Mouse (Mus musculus) forebrain, embryonic 14.5 days (tissue): Measurements from ENCODE around the gene Aagab. TPM values are rescaled to one million over a fixed set of nuclear protein-coding genes. Genes with fewer than 3 reads are reported as not detected.
A peak's percentile ranks its signal among the peaks of the same experiment; 100 is the strongest.

Experiments used
- ATAC-seq: fragments of 200-750 bp; cut with Nextera tagmentation; 2 replicates; pipeline ENCODE4 v1.8.0; 2017; ENCODE audit warnings: mild to moderate bottlenecking, moderate library complexity
- DNase-seq: peaks from one replicate; pipeline ENCODE4 v3.0.0-alpha.2; 2015; ENCODE audit warnings: low spot score
- H3K27ac ChIP-seq: fragments of 300-500 bp; sonication (generic); 2 replicates; pipeline ENCODE4 v1.5.1; 2014; ENCODE audit warnings: low read depth, mild to moderate bottlenecking, control low read depth, low read length, moderate library complexity
- H3K27me3 ChIP-seq: fragments of 300-500 bp; sonication (generic); replicated peaks from 2 replicates; pipeline ENCODE4 v1.6.1; 2014; ENCODE audit warnings: low read length, control low read depth, mixed read lengths; ENCODE audit not compliant: control insufficient read depth, insufficient read depth
- H3K36me3 ChIP-seq: fragments of 300-500 bp; sonication (generic); 2 replicates; pipeline ENCODE4 v1.6.1; 2014; ENCODE audit warnings: low read length, control low read depth; ENCODE audit not compliant: control insufficient read depth, insufficient read depth
- H3K4me1 ChIP-seq: fragments of 300-500 bp; sonication (generic); 2 replicates; pipeline ENCODE4 v1.6.1; 2014; ENCODE audit warnings: antibody characterized with exemption, low read length, control low read depth; ENCODE audit not compliant: control insufficient read depth, insufficient read depth
- H3K4me2 ChIP-seq: fragments of 300-500 bp; sonication (generic); 2 replicates; pipeline ENCODE4 v1.6.1; 2014; ENCODE audit warnings: mild to moderate bottlenecking, control low read depth, low read length
- H3K4me3 ChIP-seq: fragments of 300-500 bp; sonication (generic); 2 replicates; pipeline ENCODE4 v1.5.1; 2014; ENCODE audit warnings: low read depth, low read length, control low read depth
- H3K9ac ChIP-seq: fragments of 300-500 bp; sonication (generic); 2 replicates; pipeline ENCODE4 v1.6.1; 2014; ENCODE audit warnings: mild to moderate bottlenecking, low read length, control low read depth, moderate library complexity
- H3K9me3 ChIP-seq: fragments of 300-500 bp; sonication (generic); replicated peaks from 2 replicates; pipeline ENCODE4 v1.6.1; 2016; ENCODE audit warnings: low read length, control low read depth, mixed read lengths; ENCODE audit not compliant: control insufficient read depth
- WGBS: fragments of 180-500 bp; shearing (Covaris S2); extraction: QIAGEN DNeasy Blood & Tissue Kit; methylation state at CpG from one replicate; pipeline ENCODE4 v1.1.7; 2014; 5-methylcytosine and 5-hydroxymethylcytosine counted together
- polyA plus RNA-seq: library from polyadenylated mRNA; unstranded; fragments of >200 nt; fragmentation: Nextera tagmentation; extraction: Ambion mirVana; gene quantifications from 2 replicates; pipeline ENCODE4 v1.2.1, GENCODE M21; 2014

The Aagab gene
- polyA plus RNA-seq, 1 experiment from 2014 or later = 50.1 TPM

GRCm38 (mm10) chr9:63609776-63610175 is 7.3 kb downstream of the Aagab start:
- Histone ChIP-seq H3K4me2 (no peak overlapping the region), H3K27ac (no peak overlapping the region), H3K36me3 (no peaks in the 10 kb centered on the region), H3K4me3 (no peak overlapping the region), H3K4me1 (peaks cover 15% of the 10 kb centered on the region), H3K9ac (no peak overlapping the region), H3K9me3 (no peaks in the 10 kb centered on the region), H3K27me3 (no peaks in the 10 kb centered on the region)
- 93% methylated on average over 2 of the region's 2 CpGs for WGBS
- no peak for ATAC-seq
- no peak for DNase-seq

GRCm38 (mm10) chr9:63610231-63610630 is 7.8 kb downstream of the Aagab start:
- no peaks in the 10 kb centered on the region for H3K36me3 ChIP-seq
- DNase-seq (no peak), ATAC-seq (no peak)
- H3K27me3 ChIP-seq = no peaks in the 10 kb centered on the region
- H3K9me3 ChIP-seq = no peaks in the 10 kb centered on the region
- no peak overlapping the region for H3K27ac ChIP-seq
- peaks cover 15% of the 10 kb centered on the region for H3K4me1 ChIP-seq
- no peak overlapping the region for H3K9ac ChIP-seq
- no peak overlapping the region for H3K4me3 ChIP-seq
- 88% methylated on average over 6 of the region's 6 CpGs for WGBS
- H3K4me2 ChIP-seq = no peak overlapping the region

GRCm38 (mm10) chr9:63610841-63611366 is 8.4 kb downstream of the Aagab start:
- DNase-seq = peak; percentile 32
- H3K27me3 ChIP-seq = no peaks in the 10 kb centered on the region
- H3K4me3 ChIP-seq = no peak overlapping the region
- peaks cover 15% of the 10 kb centered on the region for H3K4me1 ChIP-seq
- H3K9me3 ChIP-seq = no peaks in the 10 kb centered on the region
- no peak overlapping the region; the same call in 1 of the 2 replicates for H3K9ac ChIP-seq
- WGBS = 17% methylated on average over 13 of the region's 13 CpGs
- no peak overlapping the region for H3K27ac ChIP-seq
- H3K36me3 ChIP-seq = no peaks in the 10 kb centered on the region
- no peak overlapping the region for H3K4me2 ChIP-seq
- ATAC-seq = no peak

- Histone ChIP-seq H3K4me2 (no peak overlapping the region), H3K9ac (no peak overlapping the region), H3K9me3 (no peaks in the 10 kb centered on the region), H3K27ac (no peak overlapping the region), H3K36me3 (0 out of 2 replicates have a peak, but pooled peaks cover 1% of the 10 kb centered on the region), H3K4me1 (peaks cover 15% of the 10 kb centered on the region), H3K27me3 (no peaks in the 10 kb centered on the region), H3K4me3 (no peak overlapping the region)
- DNase-seq = no peak
- WGBS = 76% methylated on average over 5 of the region's 5 CpGs
- ATAC-seq = no peak
Observed at GRCm38 (mm10) chr9:63611967-63612366, 9.5 kb downstream of the Aagab start.

- DNase-seq (peak; percentile 79), ATAC-seq (peak; percentile 67)
- no peak overlapping the region for H3K9ac ChIP-seq
- WGBS = 35% methylated on average over 16 of the region's 16 CpGs
- no peaks in the 10 kb centered on the region for H3K9me3 ChIP-seq
- no peak overlapping the region for H3K4me3 ChIP-seq
- H3K4me2 ChIP-seq = no peak overlapping the region
- peaks cover 9% of the 10 kb centered on the region; the same call in 1 of the 2 replicates for H3K36me3 ChIP-seq
- H3K27ac ChIP-seq = no peak overlapping the region
- peaks cover 15% of the 10 kb centered on the region for H3K4me1 ChIP-seq
- no peaks in the 10 kb centered on the region for H3K27me3 ChIP-seq
Observed at GRCm38 (mm10) chr9:63612565-63613515, 10.4 kb downstream of the Aagab start.

GRCm38 (mm10) chr9:63613569-63613968 is 11.1 kb downstream of the Aagab start:
- Histone ChIP-seq H3K4me3 (no peak overlapping the region), H3K4me2 (no peak overlapping the region), H3K9ac (no peak overlapping the region), H3K4me1 (peaks cover 15% of the 10 kb centered on the region), H3K27ac (no peak overlapping the region), H3K27me3 (no peaks in the 10 kb centered on the region), H3K9me3 (no peaks in the 10 kb centered on the region), H3K36me3 (peaks cover 15% of the 10 kb centered on the region; the same call in 1 of the 2 replicates)
- no peak for ATAC-seq
- no peak for DNase-seq
- WGBS = 27% methylated on average over 1 of the region's 1 CpGs

- WGBS = 72% methylated on average over 11 of the region's 11 CpGs
- no peaks in the 10 kb centered on the region for H3K9me3 ChIP-seq
- H3K27me3 ChIP-seq = no peaks in the 10 kb centered on the region
- peaks cover 20% of the 10 kb centered on the region; the same call in 1 of the 2 replicates for H3K36me3 ChIP-seq
- ATAC-seq (no peak), DNase-seq (no peak)
- no peak overlapping the region for H3K27ac ChIP-seq
- H3K4me1 ChIP-seq = peaks cover 15% of the 10 kb centered on the region
- H3K4me2 ChIP-seq = no peak overlapping the region
- no peak overlapping the region for H3K9ac ChIP-seq
- no peak overlapping the region for H3K4me3 ChIP-seq
Observed at GRCm38 (mm10) chr9:63614018-63614985, 11.8 kb downstream of the Aagab start.

- Histone ChIP-seq H3K4me2 (no peak overlapping the region), H3K36me3 (peaks cover 32% of the 10 kb centered on the region; the same call in 1 of the 2 replicates), H3K27ac (no peak overlapping the region), H3K4me3 (no peak overlapping the region), H3K9me3 (no peaks in the 10 kb centered on the region), H3K9ac (no peak overlapping the region), H3K27me3 (no peaks in the 10 kb centered on the region), H3K4me1 (peaks cover 6% of the 10 kb centered on the region)
- DNase-seq (no peak), ATAC-seq (no peak)
- 90% methylated on average over 2 of the region's 2 CpGs for WGBS
Observed at GRCm38 (mm10) chr9:63617967-63618366, 15.5 kb downstream of the Aagab start.
